9 mouse cellular contexts compared by ENCODE assay signal in genomic region chr15:84168170-84169161, GRCm38 (mm10). TPM values are rescaled to one million over a fixed set of nuclear protein-coding genes. Genes with fewer than 3 reads are reported as not detected.
DNase-seq lines count a peak whose midpoint lies in the region; ATAC-seq and TF ChIP-seq lines count a peak whose summit lies in the region.
"Had no signal": no experiment of that assay in that cellular context is flagged by ENCODE, and none has a peak within 500 bp of the region (broad histone marks: within the 10 kb centered on the region; RNA-seq: fewer than 3 reads in every experiment).

No protein-coding gene starts in this region.

- H3K4me3 ChIP-seq in lung, adult 2 months (replicated peaks; ENCODE audit: extremely low read depth, low read depth, low read length), result peak overlapping the region; percentile 47
- peak overlapping the region; percentile 69 for H3K4me3 ChIP-seq in cerebellum, adult 2 months (replicated peaks; ENCODE audit: insufficient read depth, low read depth, low read length)
- peak overlapping the region; percentile 62 for H3K4me3 ChIP-seq in hindbrain, postnatal 0 days (ENCODE audit: low read length)
- peak overlapping the region; percentile 50 for H3K4me3 ChIP-seq in limb, embryonic 14.5 days (replicated peaks; ENCODE audit: low read length)

- H3K27ac ChIP-seq in cerebellum, adult 2 months (ENCODE audit: insufficient read depth, low read length), result peak overlapping the region; percentile 83
- peak overlapping the region; percentile 89 for H3K27ac ChIP-seq in hindbrain, postnatal 0 days
- H3K27ac ChIP-seq in limb, embryonic 14.5 days (replicated peaks; ENCODE audit: low read depth, low read length), result no peak overlapping the region
- H3K27ac ChIP-seq: macrophage had no signal

- peak overlapping the region; percentile 95 for H3K4me2 ChIP-seq in hindbrain, postnatal 0 days (ENCODE audit: low read depth, low read length)
- peak overlapping the region; percentile 93 for H3K4me2 ChIP-seq in limb, embryonic 14.5 days (replicated peaks; ENCODE audit: low read depth, low read length, severe bottlenecking)

- no peak for TF ChIP-seq POLR2A in lung, adult 2 months (IDR thresholded peaks at IDR 0.05; ENCODE audit: borderline replicate concordance, extremely low read depth, low read depth, low read length)
- peak; percentile 41; the same call in 1 of the 2 replicates for TF ChIP-seq POLR2A in cerebellum, adult 2 months (IDR thresholded peaks at IDR 0.05; ENCODE audit: borderline replicate concordance, insufficient read depth, low read length)
- no peak for TF ChIP-seq POLR2A in limb, embryonic 14.5 days (IDR thresholded peaks at IDR 0.05; ENCODE audit: borderline replicate concordance, extremely low read depth, insufficient read depth, insufficient read length)

- 0 out of 2 replicates have a peak, but pooled peaks cover 3% of the 10 kb centered on the region for H3K4me1 ChIP-seq in lung, adult 2 months (ENCODE audit: control insufficient read depth, insufficient read depth, low read length)
- H3K4me1 ChIP-seq in cerebellum, adult 2 months (ENCODE audit: control insufficient read depth, insufficient read depth, low read length), result peaks cover 8% of the 10 kb centered on the region
- peaks cover 14% of the 10 kb centered on the region for H3K4me1 ChIP-seq in hindbrain, postnatal 0 days (ENCODE audit: insufficient read depth, low read length)
- H3K4me1 ChIP-seq in limb, embryonic 14.5 days (ENCODE audit: control insufficient read depth, insufficient read depth, low read length), result peaks cover 10% of the 10 kb centered on the region

- peak overlapping the region; percentile 76 for H3K9ac ChIP-seq in hindbrain, postnatal 0 days (replicated peaks; ENCODE audit: low read length)
- H3K9ac ChIP-seq in limb, embryonic 14.5 days (ENCODE audit: low read depth, low read length, severe bottlenecking), result peak overlapping the region; percentile 25; the same call in 1 of the 2 replicates

- H3K9me3 ChIP-seq in hindbrain, postnatal 0 days (ENCODE audit: low read length), result no peaks in the 10 kb centered on the region
- H3K9me3 ChIP-seq in limb, embryonic 14.5 days (ENCODE audit: control insufficient read depth, low read length), result no peaks in the 10 kb centered on the region

- no peak for TF ChIP-seq CTCF in lung, adult 2 months (IDR thresholded peaks at IDR 0.05; ENCODE audit: insufficient read depth, low read length)
- no peak for TF ChIP-seq CTCF in cerebellum, adult 2 months (IDR thresholded peaks at IDR 0.05; ENCODE audit: borderline replicate concordance, insufficient read depth, low read depth, low read length)
- TF ChIP-seq CTCF in hindbrain, postnatal 0 days (IDR thresholded peaks at IDR 0.05; ENCODE audit: low read depth), result peak; percentile 16; the same call in 1 of the 2 replicates

- no peaks in the 10 kb centered on the region for H3K27me3 ChIP-seq in cerebellum, adult 2 months (ENCODE audit: control insufficient read depth, insufficient read depth, low read length)
- no peaks in the 10 kb centered on the region for H3K27me3 ChIP-seq in hindbrain, postnatal 0 days (ENCODE audit: insufficient read depth, low read length)
- H3K27me3 ChIP-seq in limb, embryonic 14.5 days (ENCODE audit: control insufficient read depth, insufficient read depth, low read length), result peaks cover 14% of the 10 kb centered on the region; the same call in 1 of the 2 replicates

- WGBS in lung, adult 2 months, result 3% methylated on average over 28 of the region's 28 CpGs
- 1% methylated on average over 28 of the region's 28 CpGs for WGBS in cerebellum, adult 2 months
- WGBS in hindbrain, postnatal 0 days, result 1% methylated on average over 28 of the region's 28 CpGs
- WGBS in limb, embryonic 14.5 days, result 2% methylated on average over 28 of the region's 28 CpGs

- peak; percentile 62 for ATAC-seq in hindbrain, postnatal 0 days
- ATAC-seq in limb, embryonic 14.5 days (ENCODE audit: low FRiP score, low read depth), result no peak; the same call in 1 of the 2 replicates
- no peak for ATAC-seq in activated CD4-positive, CD25-positive, alpha-beta regulatory T cell, adult 4 months

- H3K36me3 ChIP-seq in hindbrain, postnatal 0 days (ENCODE audit: insufficient read depth, low read length), result no peaks in the 10 kb centered on the region
- H3K36me3 ChIP-seq in limb, embryonic 14.5 days (ENCODE audit: control insufficient read depth, insufficient read depth, low read length), result no peaks in the 10 kb centered on the region

- DNase-seq in lung, adult 2 months, result no peak
- DNase-seq in lung, postnatal 36 days, result no peak
- peak; percentile 68 to 76 for DNase-seq in cerebellum, adult 2 months
- DNase-seq in frontal cortex, postnatal 14 days (ENCODE audit: low spot score in 2 of 2), result peak; percentile 34 to 37
- DNase-seq in hindbrain, postnatal 0 days (ENCODE audit: low spot score), result peak; percentile 92
- peak; percentile 29 for DNase-seq in limb, embryonic 14.5 days (ENCODE audit: low spot score)
- peak; percentile 22 for DNase-seq in neural tube, embryonic 10.5 days (ENCODE audit: extremely low spot score, low spot score)

RNA-seq across cellular contexts. Expression of gene Pnpla3, which starts 0.8 kb away (rescaled TPM):
- polyA plus RNA-seq in lung, adult 2 months (2012; rRNA removed), result 31.9 and 33.9 TPM in 2 replicates
- 39.9 and 47.9 TPM in 2 replicates for polyA plus RNA-seq in cerebellum, adult 2 months (2012; rRNA removed)
- 7.4 and 15.4 TPM in 2 replicates for total RNA-seq in hindbrain, postnatal 0 days (2014; rRNA removed)
- 6.2 and 7.9 TPM in 2 replicates for polyA plus RNA-seq in hindbrain, postnatal 0 days (2015; fragmentation: Nextera tagmentation; extraction: Ambion mirVana)
- 1.6 and 1.8 TPM in 2 replicates for polyA plus RNA-seq in limb, embryonic 14.5 days (2012; rRNA removed)
- 0.15 and 0.28 TPM in 2 replicates for polyA plus RNA-seq in limb, embryonic 14.5 days (2014; fragmentation: Nextera tagmentation; extraction: Ambion mirVana)
- polyA plus RNA-seq in activated CD4-positive, CD25-positive, alpha-beta regulatory T cell, adult 4 months (2017; shearing (Covaris generic)), result not detected
- polyA plus RNA-seq: macrophage had no signal

RNA-seq across cellular contexts. Expression of gene Samm50, which starts 23.6 kb away (rescaled TPM):
- polyA plus RNA-seq in lung, adult 2 months (2012; rRNA removed), result 7.2 and 12.4 TPM in 2 replicates
- 56.4 and 57.1 TPM in 2 replicates for polyA plus RNA-seq in cerebellum, adult 2 months (2012; rRNA removed)
- 28.0 and 30.9 TPM in 2 replicates for total RNA-seq in hindbrain, postnatal 0 days (2014; rRNA removed)
- polyA plus RNA-seq in hindbrain, postnatal 0 days (2015; fragmentation: Nextera tagmentation; extraction: Ambion mirVana), result 92.3 and 93.6 TPM in 2 replicates
- polyA plus RNA-seq in limb, embryonic 14.5 days (2012; rRNA removed), result 22.2 and 29.1 TPM in 2 replicates
- 71.2 and 71.8 TPM in 2 replicates for polyA plus RNA-seq in limb, embryonic 14.5 days (2014; fragmentation: Nextera tagmentation; extraction: Ambion mirVana)
- 10 to 100 TPM; 44.6 to 47.6 TPM for polyA plus RNA-seq in activated CD4-positive, CD25-positive, alpha-beta regulatory T cell, adult 4 months (2017; shearing (Covaris generic))

RNA-seq across cellular contexts. Expression of gene Pnpla5, which starts 45.5 kb away (rescaled TPM):
- polyA plus RNA-seq in lung, adult 2 months (2012; rRNA removed), result 1.0 and 1.2 TPM in 2 replicates
- polyA plus RNA-seq in cerebellum, adult 2 months (2012; rRNA removed), result not detected in 2 replicates
- not detected in 2 replicates for total RNA-seq in hindbrain, postnatal 0 days (2014; rRNA removed)
- not detected in 2 replicates for polyA plus RNA-seq in hindbrain, postnatal 0 days (2015; fragmentation: Nextera tagmentation; extraction: Ambion mirVana)
- not detected in 2 replicates for polyA plus RNA-seq in limb, embryonic 14.5 days (2012; rRNA removed)
- polyA plus RNA-seq in limb, embryonic 14.5 days (2014; fragmentation: Nextera tagmentation; extraction: Ambion mirVana), result not detected in 2 replicates
- polyA plus RNA-seq in activated CD4-positive, CD25-positive, alpha-beta regulatory T cell, adult 4 months (2017; shearing (Covaris generic)), result not detected
- polyA plus RNA-seq: macrophage had no signal

Comparison
In these comparisons a context has a peak if more than half of its experiments do, and no peak if none do; other contexts are left out.
1. DNase-seq: peak in cerebellum, adult 2 months (2 of 2), frontal cortex, postnatal 14 days (2 of 2), hindbrain, postnatal 0 days (single experiment), limb, embryonic 14.5 days (single experiment) and neural tube, embryonic 10.5 days (single experiment); none in lung, adult 2 months (single experiment) and lung, postnatal 36 days (single experiment).
2. Peak in every context shown above with its lines, with median percentiles within 50 percentile points of each other: H3K4me3 ChIP-seq.